Mouse (Mus musculus) lung, adult 2 months (tissue): Measurements from ENCODE around the gene Guca2b.

ENCODE experiments used
- CTCF ChIP-seq: fragments of 200-500 bp; IDR thresholded peaks from 2 replicates; pipeline ENCODE4 v1.5.1; 2011; ENCODE audit warnings: mild to moderate bottlenecking, low read length, control low read depth; ENCODE audit not compliant: insufficient read depth
- POLR2A ChIP-seq: fragments of 200-500 bp; IDR thresholded peaks from 2 replicates; pipeline ENCODE4 v1.6.1; 2011; ENCODE audit warnings: low read depth, mild to moderate bottlenecking, control low read depth, low read length, borderline replicate concordance; ENCODE audit errors: extremely low read depth

DNA sequence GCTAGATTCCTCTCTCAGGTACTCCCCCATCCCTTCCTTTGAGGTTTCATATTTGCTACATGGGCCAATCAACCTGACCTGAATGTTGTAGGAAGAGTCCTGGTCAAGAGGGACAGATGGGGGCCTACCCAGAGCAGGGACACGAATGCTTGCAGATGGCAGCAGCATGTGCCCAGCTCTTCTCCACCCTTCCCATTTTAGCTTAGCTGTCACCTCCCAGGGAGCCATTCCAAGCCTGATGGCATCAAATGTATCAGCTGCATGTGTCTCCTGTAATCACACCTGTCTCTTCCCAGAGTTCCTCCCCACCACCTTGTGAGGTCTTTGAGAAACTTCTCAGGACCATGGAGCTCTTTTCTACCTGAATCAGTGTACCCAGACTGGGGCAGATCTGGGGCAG, 1.7 kb downstream of the Guca2b start:
- TF ChIP-seq POLR2A (no peak), CTCF (no peak)
